8 mouse cellular contexts compared by ENCODE assay signal in the genomic region with DNA sequence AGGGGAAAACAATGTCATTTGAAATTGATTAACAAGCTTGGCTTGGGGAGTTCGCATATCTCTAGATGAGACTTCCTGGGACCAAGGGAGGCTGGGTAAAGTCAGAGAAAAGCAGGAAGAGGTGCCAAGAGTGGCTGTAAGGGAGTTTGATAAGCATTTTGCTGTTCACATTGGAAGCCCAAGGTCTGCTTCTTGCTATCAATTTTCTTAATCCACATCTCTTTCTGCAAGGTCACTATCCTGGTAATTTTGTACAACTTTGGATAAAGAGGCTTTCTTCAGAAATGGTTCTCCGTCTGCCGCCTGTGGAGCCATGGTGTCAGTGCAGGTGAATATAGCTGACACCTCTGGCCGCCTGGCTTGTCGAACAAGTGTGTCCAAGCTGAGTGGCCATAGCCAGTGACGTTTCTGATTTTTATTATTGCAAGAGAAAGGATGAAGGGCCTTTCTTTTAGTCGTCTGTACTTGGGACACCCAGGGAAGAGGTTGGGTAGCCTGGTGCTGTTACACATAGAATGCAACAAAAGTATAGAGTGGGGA. TPM values are rescaled to one million over a fixed set of nuclear protein-coding genes. Genes with fewer than 3 reads are reported as not detected.
A peak's percentile ranks its signal among the peaks of the same experiment; 100 is the strongest.
DNase-seq lines count a peak whose midpoint lies in the region; ATAC-seq and TF ChIP-seq lines count a peak whose summit lies in the region.

No protein-coding gene starts in this region.

- TF ChIP-seq RAD21 in CH12.LX (IDR thresholded peaks at IDR 0.05; ENCODE audit: low read depth, low read length) = no peak

- WGBS in cerebellum, adult 2 months = 3% methylated on average over 7 of the region's 7 CpGs
- 8% methylated on average over 7 of the region's 7 CpGs for WGBS in embryonic facial prominence, embryonic 14.5 days
- WGBS in hindbrain, embryonic 13.5 days = 3% methylated on average over 7 of the region's 7 CpGs
- WGBS in liver, embryonic 14.5 days (ENCODE audit: insufficient replicate concordance) = 5% methylated on average over 7 of the region's 7 CpGs

- peak; percentile 39; the same call in 1 of the 2 replicates for TF ChIP-seq CTCF in cerebellum, adult 2 months (IDR thresholded peaks at IDR 0.05; ENCODE audit: borderline replicate concordance, insufficient read depth, low read depth, low read length)
- peak in 1 of 2 experiments; percentile 53; a peak in 3 of 4 replicates for TF ChIP-seq CTCF in CH12.LX (conservative IDR thresholded peaks at IDR 0.05 in 1 of 2, IDR thresholded peaks at IDR 0.05 in 1 of 2; ENCODE audit: low read depth in 2 of 2, low read length in 2 of 2)
- TF ChIP-seq CTCF in liver, embryonic 14.5 days (IDR thresholded peaks at IDR 0.05; ENCODE audit: low read depth) = peak; percentile 62

- peak; percentile 71 for ATAC-seq in embryonic facial prominence, embryonic 14.5 days (ENCODE audit: low read depth)
- peak; percentile 89 for ATAC-seq in hindbrain, embryonic 13.5 days (ENCODE audit: low FRiP score)
- peak; percentile 59 for ATAC-seq in liver, embryonic 14.5 days (ENCODE audit: insufficient read depth)

- H3K36me3 ChIP-seq in CH12.LX (replicated peaks in 1 of 2; ENCODE audit: control insufficient read depth in 1 of 2, insufficient read depth in 1 of 2, low read length in 1 of 2) (peaks cover 13 to 25% of the 10 kb centered on the region in 2 experiments), myocyte (ENCODE audit: control insufficient read depth, insufficient read depth) (no peaks in the 10 kb centered on the region)
- H3K36me3 ChIP-seq in embryonic facial prominence, embryonic 14.5 days (ENCODE audit: control insufficient read depth, insufficient read depth, low read length) = peaks cover 15% of the 10 kb centered on the region
- peaks cover 10% of the 10 kb centered on the region for H3K36me3 ChIP-seq in hindbrain, embryonic 13.5 days
- H3K36me3 ChIP-seq in liver, embryonic 14.5 days (replicated peaks; ENCODE audit: control insufficient read depth, insufficient read depth, low read depth) = no peaks in the 10 kb centered on the region; the same call in 1 of the 2 replicates

- H3K27me3 ChIP-seq in cerebellum, adult 2 months (ENCODE audit: control insufficient read depth, insufficient read depth, low read length) = no peaks in the 10 kb centered on the region
- H3K27me3 ChIP-seq in CH12.LX (replicated peaks) = no peaks in the 10 kb centered on the region
- no peaks in the 10 kb centered on the region for H3K27me3 ChIP-seq in embryonic facial prominence, embryonic 14.5 days (replicated peaks; ENCODE audit: control insufficient read depth, insufficient read depth, low read length)
- H3K27me3 ChIP-seq in hindbrain, embryonic 13.5 days = no peaks in the 10 kb centered on the region
- H3K27me3 ChIP-seq in liver, embryonic 14.5 days (ENCODE audit: control insufficient read depth, insufficient read depth, low read length) = no peaks in the 10 kb centered on the region
- peaks cover 1% of the 10 kb centered on the region for H3K27me3 ChIP-seq in myocyte (ENCODE audit: control insufficient read depth, insufficient read depth, insufficient read length)

- H3K9me3 ChIP-seq in CH12.LX (replicated peaks; ENCODE audit: low read length) = no peaks in the 10 kb centered on the region
- H3K9me3 ChIP-seq in embryonic facial prominence, embryonic 14.5 days (ENCODE audit: control insufficient read depth, low read length) = no peaks in the 10 kb centered on the region
- no peaks in the 10 kb centered on the region for H3K9me3 ChIP-seq in hindbrain, embryonic 13.5 days
- no peaks in the 10 kb centered on the region for H3K9me3 ChIP-seq in liver, embryonic 14.5 days (ENCODE audit: control insufficient read depth, low read length)

- H3K27ac ChIP-seq in cerebellum, adult 2 months (ENCODE audit: insufficient read depth, low read length) = peak overlapping the region; percentile 96
- H3K27ac ChIP-seq in CH12.LX (ENCODE audit: insufficient read depth, low read depth) = peak overlapping the region; percentile 53
- peak overlapping the region; percentile 92 for H3K27ac ChIP-seq in embryonic facial prominence, embryonic 14.5 days (replicated peaks; ENCODE audit: low read depth, low read length)
- peak overlapping the region; percentile 92 for H3K27ac ChIP-seq in hindbrain, embryonic 13.5 days
- peak overlapping the region; percentile 73 for H3K27ac ChIP-seq in liver, embryonic 14.5 days

- H3ac ChIP-seq in myocyte (ENCODE audit: control insufficient read depth, insufficient read length) = peak overlapping the region; percentile 85

- no peak for TF ChIP-seq POLR2A in cerebellum, adult 2 months (IDR thresholded peaks at IDR 0.05; ENCODE audit: borderline replicate concordance, insufficient read depth, low read length)
- no peak for TF ChIP-seq POLR2A in CH12.LX (IDR thresholded peaks at IDR 0.05; ENCODE audit: low read depth, low read length)
- no peak for TF ChIP-seq POLR2A in myocyte (IDR thresholded peaks at IDR 0.05; ENCODE audit: insufficient read length, low read depth)

- no peaks in the 10 kb centered on the region for H3K4me1 ChIP-seq in cerebellum, adult 2 months (ENCODE audit: control insufficient read depth, insufficient read depth, low read length)
- H3K4me1 ChIP-seq in CH12.LX (ENCODE audit: control insufficient read depth in 1 of 2, insufficient read depth in 2 of 2) = peaks cover 11 to 42% of the 10 kb centered on the region in 2 experiments
- peaks cover 11% of the 10 kb centered on the region for H3K4me1 ChIP-seq in embryonic facial prominence, embryonic 14.5 days (ENCODE audit: control insufficient read depth, insufficient read depth, low read length)
- peaks cover 28% of the 10 kb centered on the region for H3K4me1 ChIP-seq in hindbrain, embryonic 13.5 days (replicated peaks)
- peaks cover 9 to 15% of the 10 kb centered on the region in 2 experiments for H3K4me1 ChIP-seq in liver, embryonic 14.5 days (replicated peaks; ENCODE audit: control insufficient read depth in 2 of 2, insufficient read depth in 2 of 2, low read length in 1 of 2)

- TF ChIP-seq EP300 in CH12.LX (IDR thresholded peaks at IDR 0.05; ENCODE audit: low read length) = no peak; the same call in 1 of the 2 replicates
- no peak for TF ChIP-seq EP300 in liver, embryonic 14.5 days (IDR thresholded peaks at IDR 0.05; ENCODE audit: low read depth)

- dilution Hi-C loops in CH12.LX (cut with MboI; ENCODE audit: extremely low pct_ligation_motif_present, extremely low pct_unique_long_range_greater_than_20kb, low sequenced_read_pairs) = no loop called here

- no peak for DNase-seq in cerebellum, adult 2 months
- DNase-seq in cerebellum, adult 9-10 months = no peak
- peak; percentile 71 for DNase-seq in CH12.LX (ENCODE audit: extremely low read depth)
- peak; percentile 64 for DNase-seq in embryonic facial prominence, embryonic 14.5 days (ENCODE audit: low spot score)
- DNase-seq in liver, embryonic 14.5 days (ENCODE audit: low read depth in 3 of 3, low spot score in 3 of 3) = peak in 1 of 3 experiments; percentile 44
- no peak for DNase-seq in right cerebral cortex, postnatal 25 days

- in situ Hi-C loops in CH12.LX (cut with MboI; ENCODE audit: low pct_ligation_motif_present, low pct_unique_long_range_greater_than_20kb, low sequenced_read_pairs) = no loop called here

- H3K79me2 ChIP-seq in CH12.LX (replicated peaks; ENCODE audit: control insufficient read depth, extremely low read depth, insufficient read depth, poor library complexity, severe bottlenecking) (peaks cover 34% of the 10 kb centered on the region), myocyte (ENCODE audit: control insufficient read depth, insufficient read depth) (peaks cover 37% of the 10 kb centered on the region)

- H3K4me3 ChIP-seq in cerebellum, adult 2 months (replicated peaks; ENCODE audit: insufficient read depth, low read depth, low read length) = peak overlapping the region; percentile 96
- H3K4me3 ChIP-seq in CH12.LX (replicated peaks in 1 of 3; ENCODE audit: low read depth in 2 of 3, low read length in 2 of 3, poor library complexity in 1 of 3) (peak overlapping the region; percentile 67 to 82 (median 76)), myocyte (peak overlapping the region; percentile 84)
- peak overlapping the region; percentile 95 for H3K4me3 ChIP-seq in embryonic facial prominence, embryonic 14.5 days (ENCODE audit: low read depth, low read length)
- peak overlapping the region; percentile 87 for H3K4me3 ChIP-seq in hindbrain, embryonic 13.5 days
- peak overlapping the region; percentile 92 to 99 for H3K4me3 ChIP-seq in liver, embryonic 14.5 days (ENCODE audit: insufficient read depth in 1 of 2, low read depth in 2 of 2, low read length in 2 of 2)

- peak overlapping the region; percentile 87 for H3K9ac ChIP-seq in CH12.LX (ENCODE audit: insufficient read depth, low read depth)
- H3K9ac ChIP-seq in embryonic facial prominence, embryonic 14.5 days (ENCODE audit: low read depth, low read length) = peak overlapping the region; percentile 94
- H3K9ac ChIP-seq in hindbrain, embryonic 13.5 days = peak overlapping the region; percentile 96
- H3K9ac ChIP-seq in liver, embryonic 14.5 days (replicated peaks) = peak overlapping the region; percentile 94

- H3K4me2 ChIP-seq in CH12.LX (ENCODE audit: insufficient read depth, low read depth, poor library complexity, severe bottlenecking) (peak overlapping the region; percentile 41), myocyte (ENCODE audit: low read depth) (peak overlapping the region; percentile 99)
- peak overlapping the region; percentile 75 for H3K4me2 ChIP-seq in embryonic facial prominence, embryonic 14.5 days (ENCODE audit: low read depth, low read length)
- peak overlapping the region; percentile 83 for H3K4me2 ChIP-seq in hindbrain, embryonic 13.5 days
- H3K4me2 ChIP-seq in liver, embryonic 14.5 days (ENCODE audit: low read depth) = peak overlapping the region; percentile 97

RNA-seq across cellular contexts. Expression of gene Ykt6, which starts 0.5 kb away (rescaled TPM):
- polyA plus RNA-seq in cerebellum, adult 2 months (2012; rRNA removed) = 54.2 and 54.9 TPM in 2 replicates
- total RNA-seq in CH12.LX (2012; rRNA removed) (79.8 and 103 TPM in 2 replicates), CH12.LX (2014; rRNA removed) (95.1 and 95.8 TPM in 2 replicates)
- polyA plus RNA-seq in CH12.LX (2012; ENCODE audit: insufficient read length, low read depth) (117 and 121 TPM in 2 replicates), myocyte (2012; fragmentation: generic; extraction: Trizol) (89.7 TPM)
- 30.9 and 33.1 TPM in 2 replicates for polyA plus RNA-seq in embryonic facial prominence, embryonic 14.5 days (2014; fragmentation: Nextera tagmentation; extraction: Ambion mirVana)
- 76.0 and 78.1 TPM in 2 replicates for polyA plus RNA-seq in hindbrain, embryonic 13.5 days (2015; fragmentation: Nextera tagmentation; extraction: Ambion mirVana)
- polyA plus RNA-seq in liver, embryonic 14.5 days (2012; rRNA removed) = 14.9 and 18.7 TPM in 2 replicates
- polyA plus RNA-seq in liver, embryonic 14.5 days (2014; fragmentation: Nextera tagmentation; extraction: Ambion mirVana) = 9.6 and 10.1 TPM in 2 replicates

RNA-seq across cellular contexts. Expression of gene Gck, which starts 5.2 kb away (rescaled TPM):
- 0.74 and 1.1 TPM in 2 replicates for polyA plus RNA-seq in cerebellum, adult 2 months (2012; rRNA removed)
- total RNA-seq in CH12.LX (2012; rRNA removed) = 0.63 and 0.68 TPM in 2 replicates
- 1.0 and 1.2 TPM in 2 replicates for total RNA-seq in CH12.LX (2014; rRNA removed)
- 1.4 and 2.3 TPM in 2 replicates for polyA plus RNA-seq in CH12.LX (2012; ENCODE audit: insufficient read length, low read depth)
- 1.0 and 2.3 TPM in 2 replicates for polyA plus RNA-seq in embryonic facial prominence, embryonic 14.5 days (2014; fragmentation: Nextera tagmentation; extraction: Ambion mirVana)
- 4.2 and 6.1 TPM in 2 replicates for polyA plus RNA-seq in hindbrain, embryonic 13.5 days (2015; fragmentation: Nextera tagmentation; extraction: Ambion mirVana)
- polyA plus RNA-seq in liver, embryonic 14.5 days (2012; rRNA removed) = 0.04 and 0.15 TPM in 2 replicates
- 0.08 and 0.20 TPM in 2 replicates for polyA plus RNA-seq in liver, embryonic 14.5 days (2014; fragmentation: Nextera tagmentation; extraction: Ambion mirVana)
- polyA plus RNA-seq in myocyte (2012; fragmentation: generic; extraction: Trizol) = 0.07 TPM

RNA-seq across cellular contexts. Expression of gene Myl7, which starts 56.5 kb away (rescaled TPM):
- not detected in 2 replicates for polyA plus RNA-seq in cerebellum, adult 2 months (2012; rRNA removed)
- 0.42 TPM in 1 of 2 replicates, not detected in the other for total RNA-seq in CH12.LX (2012; rRNA removed)
- not detected in 2 replicates for total RNA-seq in CH12.LX (2014; rRNA removed)
- polyA plus RNA-seq in CH12.LX (2012; ENCODE audit: insufficient read length, low read depth) = 0.44 TPM in 1 of 2 replicates, not detected in the other
- 0.63 and 1.5 TPM in 2 replicates for polyA plus RNA-seq in embryonic facial prominence, embryonic 14.5 days (2014; fragmentation: Nextera tagmentation; extraction: Ambion mirVana)
- polyA plus RNA-seq in hindbrain, embryonic 13.5 days (2015; fragmentation: Nextera tagmentation; extraction: Ambion mirVana) = 1.9 and 2.7 TPM in 2 replicates
- 3.2 and 4.6 TPM in 2 replicates for polyA plus RNA-seq in liver, embryonic 14.5 days (2012; rRNA removed)
- 6.6 and 7.5 TPM in 2 replicates for polyA plus RNA-seq in liver, embryonic 14.5 days (2014; fragmentation: Nextera tagmentation; extraction: Ambion mirVana)
- not detected for polyA plus RNA-seq in myocyte (2012; fragmentation: generic; extraction: Trizol)

Comparison
In these comparisons a context has a peak if more than half of its experiments do, and no peak if none do; other contexts are left out.
1. DNase-seq: peak in CH12.LX (single experiment) and embryonic facial prominence, embryonic 14.5 days (single experiment); none in cerebellum, adult 2 months (0 of 2), cerebellum, adult 9-10 months (single experiment) and right cerebral cortex, postnatal 25 days (single experiment).
2. H3K4me2 ChIP-seq: peak in every context shown above with its lines; median percentile 99 in myocyte; 97 in liver, embryonic 14.5 days; 83 in hindbrain, embryonic 13.5 days; 75 in embryonic facial prominence, embryonic 14.5 days; 41 in CH12.LX.
3. Peak in every context shown above with its lines, with median percentiles within 50 percentile points of each other: H3K27ac ChIP-seq, H3K4me3 ChIP-seq, H3K9ac ChIP-seq and ATAC-seq.